Mouse (Mus musculus) hindbrain, embryonic 12.5 days (tissue): Measurements from ENCODE around the gene Olfr1393. TPM values are rescaled to one million over a fixed set of nuclear protein-coding genes. Genes with fewer than 3 reads are reported as not detected.

Experiments
- ATAC-seq: fragments of 200-750 bp; cut with Nextera tagmentation; 2 replicates; pipeline ENCODE4 v1.8.0; 2017; ENCODE audit warnings: moderate TSS enrichment; ENCODE audit not compliant: low FRiP score
- H3K27ac ChIP-seq: fragments of 300-500 bp; sonication (generic); 2 replicates; pipeline ENCODE4 v1.5.1; 2016; ENCODE audit warnings: mild to moderate bottlenecking
- H3K27me3 ChIP-seq: fragments of 300-500 bp; sonication (generic); 2 replicates; pipeline ENCODE4 v1.6.1; 2016; ENCODE audit warnings: mild to moderate bottlenecking
- H3K36me3 ChIP-seq: fragments of 300-500 bp; sonication (generic); 2 replicates; pipeline ENCODE4 v1.6.1; 2016; ENCODE audit warnings: mild to moderate bottlenecking
- H3K4me1 ChIP-seq: fragments of 300-500 bp; sonication (generic); 2 replicates; pipeline ENCODE4 v1.6.1; 2016
- H3K4me2 ChIP-seq: fragments of 300-500 bp; sonication (generic); replicated peaks from 2 replicates; pipeline ENCODE4 v1.6.1; 2016; ENCODE audit warnings: mild to moderate bottlenecking
- H3K4me3 ChIP-seq: fragments of 300-500 bp; sonication (generic); 2 replicates; pipeline ENCODE4 v1.5.1; 2016; ENCODE audit warnings: mild to moderate bottlenecking
- H3K9ac ChIP-seq: fragments of 300-500 bp; sonication (generic); 2 replicates; pipeline ENCODE4 v1.6.1; 2016; ENCODE audit warnings: mild to moderate bottlenecking, moderate library complexity
- H3K9me3 ChIP-seq: fragments of 300-500 bp; sonication (generic); replicated peaks from 2 replicates; pipeline ENCODE4 v1.6.1; 2016; ENCODE audit warnings: mild to moderate bottlenecking
- WGBS: fragments of 180-500 bp; shearing (Covaris S2); methylation state at CpG from one replicate; pipeline ENCODE4 v1.1.7; 2016; 5-methylcytosine and 5-hydroxymethylcytosine counted together
- polyA plus RNA-seq: library from polyadenylated mRNA; unstranded; fragments of >200 nt; fragmentation: Nextera tagmentation; extraction: Ambion mirVana; gene quantifications from 2 replicates; pipeline ENCODE4 v1.2.1, GENCODE M21; 2016

Gene Olfr1393
- polyA plus RNA-seq = not detected in 2 replicates

- 91% methylated on average over 3 of the region's 3 CpGs for WGBS
- Histone ChIP-seq H3K27ac (no peak within 1 kb of the TSS), H3K4me1 (peaks cover 6% of the 10 kb centered on the region), H3K4me3 (no peak within 1 kb of the TSS), H3K9me3 (no peaks in the 10 kb centered on the region), H3K36me3 (no peaks in the 10 kb centered on the region), H3K9ac (no peak within 1 kb of the TSS), H3K27me3 (no peaks in the 10 kb centered on the region), H3K4me2 (no peak within 1 kb of the TSS)
- no peak for ATAC-seq
Observed at GRCm38 (mm10) chr11:49278222-49278621, at the start of gene Olfr1393. Gene Olfr1393, plus strand, starts transcription at chr11:49278304.

GRCm38 (mm10) chr11:49232781-49233180, 45.3 kb upstream of the Olfr1393 start:
- H3K4me1 ChIP-seq = no peaks in the 10 kb centered on the region
- no peaks in the 10 kb centered on the region for H3K27me3 ChIP-seq
- no peaks in the 10 kb centered on the region for H3K36me3 ChIP-seq
- ATAC-seq = no peak
- H3K27ac ChIP-seq = no peak overlapping the region
- no peak overlapping the region for H3K4me2 ChIP-seq
- 72% methylated on average over 3 of the region's 3 CpGs for WGBS
- H3K9ac ChIP-seq = no peak overlapping the region
- H3K4me3 ChIP-seq = no peak overlapping the region
- no peaks in the 10 kb centered on the region for H3K9me3 ChIP-seq

- H3K9ac ChIP-seq = no peak overlapping the region
- H3K27ac ChIP-seq = no peak overlapping the region
- H3K4me1 ChIP-seq = no peaks in the 10 kb centered on the region
- no peak for ATAC-seq
- H3K36me3 ChIP-seq = no peaks in the 10 kb centered on the region
- no peaks in the 10 kb centered on the region for H3K27me3 ChIP-seq
- H3K4me2 ChIP-seq = no peak overlapping the region
- no peaks in the 10 kb centered on the region for H3K9me3 ChIP-seq
- no peak overlapping the region for H3K4me3 ChIP-seq
- 81% methylated on average over 3 of the region's 3 CpGs for WGBS
Observed at GRCm38 (mm10) chr11:49235459-49236207, 42.5 kb upstream of the Olfr1393 start.

GRCm38 (mm10) chr11:49236891-49237290, 41.2 kb upstream of the Olfr1393 start:
- H3K9ac ChIP-seq = no peak overlapping the region
- H3K4me2 ChIP-seq = no peak overlapping the region
- H3K27me3 ChIP-seq = no peaks in the 10 kb centered on the region
- ATAC-seq = no peak
- 74% methylated on average over 1 of the region's 1 CpGs for WGBS
- no peak overlapping the region for H3K27ac ChIP-seq
- H3K4me3 ChIP-seq = no peak overlapping the region
- no peaks in the 10 kb centered on the region for H3K4me1 ChIP-seq
- H3K9me3 ChIP-seq = no peaks in the 10 kb centered on the region
- no peaks in the 10 kb centered on the region for H3K36me3 ChIP-seq

GRCm38 (mm10) chr11:49237532-49237931, 40.6 kb upstream of the Olfr1393 start:
- Histone ChIP-seq H3K27me3 (no peaks in the 10 kb centered on the region), H3K9me3 (no peaks in the 10 kb centered on the region), H3K4me1 (no peaks in the 10 kb centered on the region), H3K27ac (no peak overlapping the region), H3K36me3 (no peaks in the 10 kb centered on the region), H3K9ac (no peak overlapping the region), H3K4me3 (no peak overlapping the region), H3K4me2 (no peak overlapping the region)
- WGBS = 92% methylated on average over 2 of the region's 2 CpGs
- no peak for ATAC-seq

- H3K4me1 ChIP-seq = peaks cover 14% of the 10 kb centered on the region
- no peaks in the 10 kb centered on the region for H3K27me3 ChIP-seq
- H3K4me3 ChIP-seq = no peak overlapping the region
- no peak overlapping the region for H3K27ac ChIP-seq
- no peak overlapping the region for H3K9ac ChIP-seq
- WGBS = 91% methylated on average over 1 of the region's 1 CpGs
- ATAC-seq = no peak
- no peaks in the 10 kb centered on the region for H3K9me3 ChIP-seq
- H3K36me3 ChIP-seq = no peaks in the 10 kb centered on the region
- H3K4me2 ChIP-seq = no peak overlapping the region
Observed at GRCm38 (mm10) chr11:49240310-49240709, 37.8 kb upstream of the Olfr1393 start.

DNA sequence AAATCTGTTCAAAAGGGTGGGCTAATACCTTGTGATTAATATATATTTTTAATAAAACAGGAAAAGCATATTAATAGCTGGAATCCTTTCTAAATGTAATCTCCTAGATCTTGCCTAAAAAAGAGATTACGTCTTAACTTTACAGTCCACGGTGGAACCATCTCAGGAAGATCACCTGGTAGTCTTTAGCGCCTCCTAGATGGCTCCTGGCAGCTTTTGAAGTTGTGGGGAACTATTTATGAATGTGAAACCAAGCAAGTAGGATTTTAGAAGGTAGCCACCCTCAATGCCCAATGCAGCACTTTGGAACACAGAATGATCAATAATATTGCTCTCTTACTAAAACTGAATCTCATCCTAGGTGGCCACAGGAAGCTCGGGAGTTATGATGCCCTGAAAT, 37.2 kb upstream of the Olfr1393 start:
- WGBS = 91% methylated on average over 4 of the region's 4 CpGs
- ATAC-seq = no peak

DNA sequence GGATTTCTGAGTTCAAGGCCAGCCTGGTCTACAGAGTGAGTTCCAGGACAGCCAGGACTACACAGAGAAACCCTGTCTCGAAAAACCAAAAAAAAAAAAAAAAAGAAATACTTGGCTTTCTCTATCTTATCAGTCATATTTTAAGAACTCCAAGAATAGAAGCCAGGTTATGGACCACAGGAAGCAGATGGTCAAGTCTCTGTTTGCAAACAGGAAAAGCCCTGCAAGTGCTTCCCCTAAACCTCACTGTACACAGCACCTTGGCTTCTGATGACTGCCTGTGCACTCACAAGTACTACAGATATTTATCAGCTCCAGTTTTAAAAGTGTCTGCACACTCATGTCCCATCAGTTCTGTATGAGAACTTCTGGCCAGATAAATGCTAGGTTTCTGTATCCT, 36.6 kb upstream of the Olfr1393 start:
- 63% methylated on average over 1 of the region's 1 CpGs for WGBS
- H3K4me1 ChIP-seq = peaks cover 20% of the 10 kb centered on the region
- no peak for ATAC-seq

More for the DNA sequence above, 37.2 kb upstream of the Olfr1393 start:
- Histone ChIP-seq H3K4me3 (no peak overlapping the region), H3K4me2 (no peak overlapping the region), H3K36me3 (no peaks in the 10 kb centered on the region), H3K4me1 (peaks cover 20% of the 10 kb centered on the region), H3K9ac (no peak overlapping the region), H3K27ac (no peak overlapping the region), H3K9me3 (no peaks in the 10 kb centered on the region), H3K27me3 (no peaks in the 10 kb centered on the region)

GRCm38 (mm10) chr11:49242944-49243626, 35.0 kb upstream of the Olfr1393 start:
- Histone ChIP-seq H3K9me3 (no peaks in the 10 kb centered on the region), H3K9ac (peak overlapping the region; percentile 75), H3K4me2 (peak overlapping the region; percentile 65), H3K27ac (peak overlapping the region; percentile 95), H3K36me3 (no peaks in the 10 kb centered on the region), H3K4me3 (peak overlapping the region; percentile 59), H3K27me3 (no peaks in the 10 kb centered on the region), H3K4me1 (peaks cover 22% of the 10 kb centered on the region)
- peak; percentile 9 for ATAC-seq
- 25% methylated on average over 11 of the region's 11 CpGs for WGBS

More for the DNA sequence above, 36.6 kb upstream of the Olfr1393 start:
- Histone ChIP-seq H3K27ac (no peak overlapping the region), H3K9ac (no peak overlapping the region), H3K4me3 (no peak overlapping the region), H3K9me3 (no peaks in the 10 kb centered on the region), H3K4me2 (no peak overlapping the region), H3K27me3 (no peaks in the 10 kb centered on the region), H3K36me3 (no peaks in the 10 kb centered on the region)

DNA sequence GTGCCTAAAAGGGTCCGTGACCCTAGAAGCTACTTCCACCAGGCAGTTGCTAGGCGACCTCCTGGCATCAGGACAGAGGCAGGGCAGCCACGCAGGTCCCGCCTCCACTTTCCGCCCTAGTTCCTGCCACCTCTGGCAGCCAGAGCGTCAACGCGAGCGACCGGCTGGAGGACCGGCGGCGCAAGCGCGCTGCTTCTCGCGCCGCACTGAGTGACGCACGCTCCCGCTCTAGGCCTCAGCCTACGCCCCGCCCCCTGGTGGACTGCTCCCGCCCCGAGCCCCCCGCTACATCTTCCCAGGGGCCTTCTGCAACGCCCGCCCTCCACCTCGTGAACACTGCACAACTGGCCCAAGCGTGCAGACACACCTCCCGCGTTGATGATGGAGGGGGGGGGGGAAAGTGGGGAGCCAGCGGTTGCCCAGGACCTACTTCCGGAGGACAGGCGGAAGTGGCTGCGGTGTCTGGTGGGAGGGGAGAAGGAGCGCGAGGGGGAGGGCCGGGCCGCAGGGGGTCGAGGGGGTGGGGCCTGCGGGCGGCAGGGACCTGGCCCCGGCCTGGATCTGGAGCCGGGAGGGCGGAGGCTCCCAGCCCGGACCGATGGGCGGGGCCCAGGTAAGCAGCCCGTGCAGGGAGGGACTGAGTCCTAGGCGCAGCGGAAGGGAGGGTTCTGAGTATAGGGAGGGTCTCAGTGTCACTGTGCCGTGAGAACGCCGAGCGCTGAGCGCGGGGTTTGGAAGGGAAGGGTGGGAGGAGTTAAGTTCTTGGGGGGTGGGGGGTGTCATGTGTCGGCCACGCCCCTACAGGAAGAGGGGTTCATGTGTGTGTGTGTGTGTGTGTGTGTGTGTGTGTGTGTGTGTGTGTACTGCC, 34.1 kb upstream of the Olfr1393 start, which contains the start of gene Mgat1:
Mgat1 (plus strand) TSS at position 465 of the 868 bp plus-strand sequence.
- H3K4me2 ChIP-seq = peak within 1 kb of the TSS; percentile 65
- under 1% methylated on average over 55 of the region's 60 CpGs for WGBS
- ATAC-seq = peak; percentile 99
- H3K9me3 ChIP-seq = no peaks in the 10 kb centered on the region
- H3K4me3 ChIP-seq = peak within 1 kb of the TSS; percentile 59
- no peaks in the 10 kb centered on the region for H3K36me3 ChIP-seq
- peaks cover 22% of the 10 kb centered on the region for H3K4me1 ChIP-seq
- peak within 1 kb of the TSS; percentile 75 for H3K9ac ChIP-seq
- H3K27ac ChIP-seq = peak within 1 kb of the TSS; percentile 95
- H3K27me3 ChIP-seq = no peaks in the 10 kb centered on the region

GRCm38 (mm10) chr11:49244595-49244930, 33.5 kb upstream of the Olfr1393 start:
- H3K4me2 ChIP-seq = peak overlapping the region; percentile 65
- no peak; the same call in 1 of the 2 replicates for ATAC-seq
- H3K36me3 ChIP-seq = no peaks in the 10 kb centered on the region
- no peaks in the 10 kb centered on the region for H3K9me3 ChIP-seq
- H3K4me3 ChIP-seq = peak overlapping the region; percentile 59
- peak overlapping the region; percentile 95 for H3K27ac ChIP-seq
- no peaks in the 10 kb centered on the region for H3K27me3 ChIP-seq
- H3K4me1 ChIP-seq = peaks cover 26% of the 10 kb centered on the region
- 1% methylated on average over 4 of the region's 4 CpGs for WGBS
- peak overlapping the region; percentile 75 for H3K9ac ChIP-seq

DNA sequence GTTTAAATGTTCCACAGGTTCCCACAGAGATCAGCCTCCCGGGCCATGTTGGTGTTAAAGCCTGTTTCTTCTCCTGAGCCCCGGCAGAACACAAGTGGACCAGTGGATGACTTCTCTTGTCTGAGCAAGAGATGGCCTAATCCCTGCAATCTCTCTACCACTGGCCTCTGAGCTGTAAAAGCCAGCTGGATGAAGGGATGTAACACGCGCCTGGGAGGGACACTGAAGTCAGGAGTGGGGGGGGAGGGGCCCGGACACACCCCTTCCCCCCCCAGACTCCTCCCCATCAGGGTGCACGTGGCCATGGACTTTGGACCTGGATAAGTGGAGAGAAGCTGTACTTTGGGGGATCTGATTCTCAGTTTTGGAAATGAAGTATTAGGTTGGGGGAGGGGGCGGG, 32.9 kb upstream of the Olfr1393 start:
- Histone ChIP-seq H3K27me3 (no peaks in the 10 kb centered on the region), H3K9ac (no peak overlapping the region), H3K4me3 (peak overlapping the region; percentile 59; the same call in 1 of the 2 replicates), H3K4me1 (peaks cover 31% of the 10 kb centered on the region), H3K36me3 (no peaks in the 10 kb centered on the region), H3K27ac (peak overlapping the region; percentile 95; the same call in 1 of the 2 replicates), H3K4me2 (peak overlapping the region; percentile 65), H3K9me3 (no peaks in the 10 kb centered on the region)
- no peak for ATAC-seq
- 24% methylated on average over 7 of the region's 7 CpGs for WGBS
